Mouse (Mus musculus) limb, embryonic 14.5 days (tissue): ENCODE measurements around the gene Calhm1. TPM values are rescaled to one million over a fixed set of nuclear protein-coding genes. Genes with fewer than 3 reads are reported as not detected.
A peak's percentile ranks its signal among the peaks of the same experiment; 100 is the strongest.
"Not testable (repeated sequence)": the region's sequence is repeated elsewhere in the genome, so short reads cannot be mapped to it uniquely, and the experiment has no call there.

ENCODE experiments used
- ATAC-seq: fragments of 200-750 bp; cut with Nextera tagmentation; 2 replicates; pipeline ENCODE4 v1.8.0; 2017; ENCODE audit warnings: low read depth, moderate number of reproducible peaks, moderate TSS enrichment; ENCODE audit not compliant: low FRiP score
- DNase-seq: peaks from one replicate; pipeline ENCODE4 v3.0.0-alpha.2; 2015; ENCODE audit warnings: low spot score
- H3K27ac ChIP-seq: fragments of 300-500 bp; sonication (generic); replicated peaks from 2 replicates; pipeline ENCODE4 v1.5.1; 2014; ENCODE audit warnings: low read depth, mild to moderate bottlenecking, low read length, moderate library complexity, mixed read lengths
- H3K27me3 ChIP-seq: fragments of 300-500 bp; sonication (generic); 2 replicates; pipeline ENCODE4 v1.6.1; 2014; ENCODE audit warnings: low read length, mixed read lengths; ENCODE audit not compliant: control insufficient read depth, insufficient read depth
- H3K36me3 ChIP-seq: fragments of 300-500 bp; sonication (generic); 2 replicates; pipeline ENCODE4 v1.6.1; 2014; ENCODE audit warnings: mild to moderate bottlenecking, low read length, moderate library complexity, mixed read lengths; ENCODE audit not compliant: control insufficient read depth, insufficient read depth
- H3K4me1 ChIP-seq: fragments of 300-500 bp; sonication (generic); 2 replicates; pipeline ENCODE4 v1.6.1; 2014; ENCODE audit warnings: antibody characterized with exemption, low read length, mixed read lengths; ENCODE audit not compliant: control insufficient read depth, insufficient read depth
- H3K4me2 ChIP-seq: fragments of 300-500 bp; sonication (generic); replicated peaks from 2 replicates; pipeline ENCODE4 v1.6.1; 2014; ENCODE audit warnings: low read depth, mild to moderate bottlenecking, low read length, moderate library complexity; ENCODE audit not compliant: severe bottlenecking
- H3K4me3 ChIP-seq: fragments of 300-500 bp; sonication (generic); replicated peaks from 2 replicates; pipeline ENCODE4 v1.5.1; 2014; ENCODE audit warnings: low read length
- H3K9ac ChIP-seq: fragments of 300-500 bp; sonication (generic); 2 replicates; pipeline ENCODE4 v1.6.1; 2014; ENCODE audit warnings: mild to moderate bottlenecking, low read depth, low read length, moderate library complexity; ENCODE audit not compliant: severe bottlenecking
- H3K9me3 ChIP-seq: fragments of 300-500 bp; sonication (generic); 2 replicates; pipeline ENCODE4 v1.6.1; 2016; ENCODE audit warnings: low read length; ENCODE audit not compliant: control insufficient read depth
- POLR2A ChIP-seq: fragments of 200-500 bp; IDR thresholded peaks from 2 replicates; pipeline ENCODE4 v1.8.0; 2012; ENCODE audit warnings: inconsistent platforms, mild to moderate bottlenecking, moderate library complexity, borderline replicate concordance; ENCODE audit not compliant: insufficient read depth, insufficient read length; ENCODE audit errors: extremely low read depth
- WGBS: fragments of 180-500 bp; shearing (Covaris S2); extraction: QIAGEN DNeasy Blood & Tissue Kit; methylation state at CpG from one replicate; pipeline ENCODE4 v1.1.7; 2014; 5-methylcytosine and 5-hydroxymethylcytosine counted together
- polyA plus RNA-seq, 2 experiments: library from polyadenylated mRNA; depleted of rRNA in 1 of 2; stranded (reverse) in 1 of 2; unstranded in 1 of 2; fragments of >200 nt; fragmentation: Nextera tagmentation in 1 of 2; extraction: Ambion mirVana in 1 of 2; gene quantifications; 2 replicates each; pipeline versions ENCODE4 v1.2.1 to v1.2.3; 2012 to 2014

The Calhm1 gene
- polyA plus RNA-seq, 2 experiments: not detected

- Histone ChIP-seq H3K9ac (no peak overlapping the region), H3K4me2 (no peak overlapping the region), H3K9me3 (no peaks in the 10 kb centered on the region), H3K4me3 (no peak overlapping the region), H3K27me3 (no peaks in the 10 kb centered on the region), H3K27ac (no peak overlapping the region), H3K4me1 (peaks cover 9% of the 10 kb centered on the region), H3K36me3 (no peaks in the 10 kb centered on the region)
- no peak for TF ChIP-seq POLR2A
- ATAC-seq (no peak), DNase-seq (no peak)
- WGBS: 74% methylated on average over 6 of the region's 6 CpGs
Measured at GRCm38 (mm10) chr19:47142438-47142837, 1.6 kb downstream of the Calhm1 start.

GRCm38 (mm10) chr19:47139611-47140010 is 4.4 kb downstream of the Calhm1 start:
- not testable (repeated sequence) for DNase-seq, ATAC-seq, H3K27ac ChIP-seq, H3K9ac ChIP-seq, H3K9me3 ChIP-seq, H3K4me2 ChIP-seq, H3K36me3 ChIP-seq, H3K4me3 ChIP-seq, H3K27me3 ChIP-seq
- 20% methylated on average over 7 of the region's 7 CpGs for WGBS
- H3K4me1 ChIP-seq: peaks cover 21% of the 10 kb centered on the region

- peak within 1 kb of the TSS; percentile 62 for H3K9ac ChIP-seq
- TF ChIP-seq POLR2A: no peak
- peaks cover 13% of the 10 kb centered on the region for H3K36me3 ChIP-seq
- 3% methylated on average over 27 of the region's 28 CpGs for WGBS
- H3K4me2 ChIP-seq: peak within 1 kb of the TSS; percentile 60
- ATAC-seq (peak; percentile 67), DNase-seq (peak; percentile 59)
- H3K27me3 ChIP-seq: no peaks in the 10 kb centered on the region
- H3K4me1 ChIP-seq: peaks cover 21% of the 10 kb centered on the region
- H3K9me3 ChIP-seq: no peaks in the 10 kb centered on the region
- peak within 1 kb of the TSS; percentile 72 for H3K27ac ChIP-seq
- H3K4me3 ChIP-seq: peak within 1 kb of the TSS; percentile 40
Measured at GRCm38 (mm10) chr19:47137771-47138421, 6.2 kb downstream of the Calhm1 start, which contains the start of gene Calhm2. Gene Calhm2, minus strand, starts transcription at chr19:47138294.

- WGBS: 10% methylated on average over 6 of the region's 6 CpGs
- no peak for DNase-seq
- Histone ChIP-seq H3K4me2 (peak overlapping the region; percentile 60), H3K4me1 (peaks cover 21% of the 10 kb centered on the region), H3K9ac (peak overlapping the region; percentile 62), H3K27me3 (no peaks in the 10 kb centered on the region), H3K9me3 (no peaks in the 10 kb centered on the region), H3K36me3 (peaks cover 21% of the 10 kb centered on the region), H3K4me3 (peak overlapping the region; percentile 40), H3K27ac (0 out of 2 replicates have a peak overlapping the region, but pooled peaks have one; percentile 72)
- TF ChIP-seq POLR2A: no peak
- ATAC-seq: no peak
Measured at GRCm38 (mm10) chr19:47137051-47137581, 6.9 kb downstream of the Calhm1 start.

- DNase-seq (no peak), ATAC-seq (no peak)
- H3K9me3 ChIP-seq: no peaks in the 10 kb centered on the region
- 85% methylated on average over 5 of the region's 5 CpGs for WGBS
- peaks cover 30% of the 10 kb centered on the region for H3K36me3 ChIP-seq
- H3K9ac ChIP-seq: no peak overlapping the region
- no peak for TF ChIP-seq POLR2A
- no peak overlapping the region for H3K27ac ChIP-seq
- H3K4me2 ChIP-seq: no peak overlapping the region
- H3K27me3 ChIP-seq: no peaks in the 10 kb centered on the region
- peaks cover 21% of the 10 kb centered on the region for H3K4me1 ChIP-seq
- no peak overlapping the region for H3K4me3 ChIP-seq
Measured at GRCm38 (mm10) chr19:47136170-47136569, 7.9 kb downstream of the Calhm1 start.
